Mouse (Mus musculus) liver, embryonic 11.5 days (tissue): ENCODE measurements around the gene Mbd3. TPM values are rescaled to one million over a fixed set of nuclear protein-coding genes. Genes with fewer than 3 reads are reported as not detected.

ENCODE experiments used
- ATAC-seq: fragments of 200-750 bp; cut with Nextera tagmentation; replicated peaks from 2 replicates; pipeline ENCODE4 v1.8.0; 2017; ENCODE audit warnings: moderate number of reproducible peaks, mild to moderate bottlenecking, moderate TSS enrichment, moderate library complexity; ENCODE audit not compliant: low FRiP score
- DNase-seq: peaks from one replicate; pipeline ENCODE4 v3.0.0-alpha.2; 2017; ENCODE audit warnings: low spot score
- H3K27ac ChIP-seq: fragments of 300-500 bp; sonication (generic); 2 replicates; pipeline ENCODE4 v1.5.1; 2014; ENCODE audit warnings: mild to moderate bottlenecking, low read depth, low read length, control low read depth
- H3K27me3 ChIP-seq: fragments of 300-500 bp; sonication (generic); replicated peaks from 2 replicates; pipeline ENCODE4 v1.6.1; 2014; ENCODE audit warnings: low read length, mixed read lengths; ENCODE audit not compliant: control insufficient read depth, insufficient read depth
- H3K36me3 ChIP-seq: fragments of 300-500 bp; sonication (generic); 2 replicates; pipeline ENCODE4 v1.6.1; 2014; ENCODE audit warnings: mild to moderate bottlenecking, low read length, moderate library complexity, mixed read lengths; ENCODE audit not compliant: control insufficient read depth, insufficient read depth
- H3K4me1 ChIP-seq: fragments of 300-500 bp; sonication (generic); replicated peaks from 2 replicates; pipeline ENCODE4 v1.6.1; 2014; ENCODE audit warnings: low read length, mixed read lengths; ENCODE audit not compliant: control insufficient read depth, insufficient read depth
- H3K4me2 ChIP-seq: fragments of 300-500 bp; sonication (generic); 2 replicates; pipeline ENCODE4 v1.6.1; 2014; ENCODE audit warnings: mild to moderate bottlenecking, control low read depth, moderate library complexity
- H3K4me3 ChIP-seq: fragments of 300-500 bp; sonication (generic); 2 replicates; pipeline ENCODE4 v1.5.1; 2014; ENCODE audit warnings: low read depth, low read length, control low read depth
- H3K9ac ChIP-seq: fragments of 300-500 bp; sonication (generic); 2 replicates; pipeline ENCODE4 v1.6.1; 2014; ENCODE audit warnings: low read depth, low read length, control low read depth
- H3K9me3 ChIP-seq: fragments of 300-500 bp; sonication (generic); 2 replicates; pipeline ENCODE4 v1.6.1; 2016; ENCODE audit warnings: low read length, inconsistent platforms, mixed read lengths; ENCODE audit not compliant: control insufficient read depth
- WGBS: fragments of 180-500 bp; shearing (Covaris S2); extraction: QIAGEN DNeasy Blood & Tissue Kit; methylation state at CpG from one replicate; pipeline ENCODE4 v1.1.7; 2014; 5-methylcytosine and 5-hydroxymethylcytosine counted together
- polyA plus RNA-seq: library from polyadenylated mRNA; unstranded; fragments of >200 nt; fragmentation: Nextera tagmentation; extraction: Ambion mirVana; gene quantifications from 2 replicates; pipeline ENCODE4 v1.2.1, GENCODE M21; 2014

Mbd3 gene
- polyA plus RNA-seq, 1 experiment from 2014 or later, result 175 TPM

DNA sequence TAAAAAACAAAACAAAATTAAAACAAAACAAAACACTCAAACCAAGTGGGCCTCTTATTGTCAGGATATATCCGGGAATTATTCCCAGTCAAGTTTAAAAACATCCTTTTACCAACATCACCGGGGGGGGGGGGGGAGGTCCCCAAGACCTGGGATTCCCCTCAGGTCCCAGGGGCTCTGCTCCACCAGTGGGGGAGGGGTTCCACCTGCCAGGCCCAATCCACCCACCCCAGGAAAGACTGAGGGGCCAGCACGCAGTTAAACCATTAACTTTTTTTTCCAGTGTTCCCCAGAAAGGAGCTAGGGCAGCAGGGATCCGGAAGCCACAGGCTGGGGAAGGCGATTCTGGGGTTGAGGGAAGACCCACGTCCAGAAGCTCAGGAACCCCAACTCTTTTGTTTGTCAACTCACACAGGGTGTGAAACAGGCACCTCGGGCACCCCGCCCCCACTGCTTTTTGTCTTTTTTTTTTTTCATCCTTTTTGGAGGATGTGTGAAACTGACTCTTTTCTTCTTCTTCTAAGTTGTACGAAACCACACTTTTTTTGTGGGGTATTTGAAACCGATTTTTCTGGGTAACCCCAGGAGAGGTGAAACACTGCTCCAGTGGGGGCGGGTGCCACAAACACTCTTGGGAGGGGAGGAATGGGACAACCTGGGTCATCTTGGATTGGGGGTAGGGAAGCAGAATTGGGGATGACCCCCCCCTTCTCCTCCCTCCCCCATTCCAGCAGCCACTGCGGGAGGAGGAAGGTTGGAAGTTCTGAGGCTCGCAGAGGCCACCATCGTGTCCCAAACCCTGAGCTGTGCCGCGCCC, 32.4 kb upstream of the Mbd3 start:
- peaks cover 34% of the 10 kb centered on the region for H3K4me1 ChIP-seq
- no peaks in the 10 kb centered on the region for H3K27me3 ChIP-seq
- peak overlapping the region; percentile 100 for H3K4me3 ChIP-seq
- H3K27ac ChIP-seq, result peak overlapping the region; percentile 97; the same call in 1 of the 2 replicates
- H3K4me2 ChIP-seq, result peak overlapping the region; percentile 94
- peak overlapping the region; percentile 100 for H3K9ac ChIP-seq
- ATAC-seq (no peak), DNase-seq (no peak)
- H3K9me3 ChIP-seq, result no peaks in the 10 kb centered on the region
- 33% methylated on average over 16 of the region's 16 CpGs for WGBS
- H3K36me3 ChIP-seq, result peaks cover 39% of the 10 kb centered on the region

DNA sequence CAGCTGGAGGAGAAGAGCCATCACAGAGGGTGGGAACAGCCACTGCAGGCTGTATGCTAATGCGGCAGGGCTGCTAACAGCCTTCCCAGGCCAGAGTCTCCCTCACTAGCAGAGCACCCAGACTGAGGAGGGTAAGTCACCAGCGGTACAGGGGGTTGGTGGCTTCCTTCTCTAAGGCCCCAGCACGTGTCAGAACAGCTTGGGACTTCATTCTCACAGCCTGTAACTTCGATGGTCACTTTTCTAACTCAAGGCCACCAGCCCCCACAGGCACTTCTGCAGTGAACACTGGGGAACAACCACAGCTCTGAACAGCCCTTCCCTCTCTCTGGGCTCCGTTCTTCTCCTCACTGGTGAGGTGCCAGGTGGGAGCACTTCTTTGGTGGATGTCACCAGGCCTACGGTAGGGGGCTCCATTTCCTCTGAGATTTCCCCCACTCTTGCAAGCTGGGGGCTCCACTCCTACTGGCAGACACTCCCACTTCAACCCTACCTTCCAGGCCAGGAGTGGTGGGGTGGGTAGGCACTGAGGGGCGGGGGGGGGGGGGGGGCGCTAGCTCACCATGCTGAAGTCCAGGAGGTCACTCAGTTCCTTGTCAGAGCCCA, 31.1 kb upstream of the Mbd3 start:
- H3K4me2 ChIP-seq, result no peak overlapping the region; the same call in 1 of the 2 replicates
- no peaks in the 10 kb centered on the region for H3K27me3 ChIP-seq
- H3K4me1 ChIP-seq, result peaks cover 24% of the 10 kb centered on the region
- H3K4me3 ChIP-seq, result no peak overlapping the region; the same call in 1 of the 2 replicates
- no peak overlapping the region for H3K9ac ChIP-seq
- 78% methylated on average over 7 of the region's 8 CpGs for WGBS
- peaks cover 3% of the 10 kb centered on the region; the same call in 1 of the 2 replicates for H3K9me3 ChIP-seq
- ATAC-seq (no peak), DNase-seq (no peak)
- H3K36me3 ChIP-seq, result peaks cover 52% of the 10 kb centered on the region
- no peak overlapping the region for H3K27ac ChIP-seq

DNA sequence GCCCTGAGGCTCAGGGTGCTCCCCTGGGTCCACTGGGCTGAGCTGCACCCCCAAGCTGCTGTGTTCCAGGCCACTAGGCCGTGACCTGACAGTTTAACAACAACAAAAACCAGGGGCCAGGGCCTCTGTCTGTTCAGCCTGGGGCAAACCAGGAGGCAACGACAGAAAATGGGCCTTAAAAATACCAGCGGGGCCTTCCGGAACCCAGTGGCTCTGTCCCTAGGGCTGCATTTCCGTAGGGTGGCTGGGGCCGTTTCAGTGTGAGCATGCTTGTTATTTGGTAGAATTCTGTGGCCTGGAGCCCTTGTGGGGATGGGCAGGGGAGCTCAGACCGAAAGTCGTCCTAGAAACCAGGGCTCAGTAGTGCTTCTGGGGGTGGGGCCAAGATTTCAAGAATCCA, 30.4 kb upstream of the Mbd3 start:
- H3K9ac ChIP-seq, result peak overlapping the region; percentile 30; the same call in 1 of the 2 replicates
- peaks cover 18% of the 10 kb centered on the region for H3K4me1 ChIP-seq
- H3K27ac ChIP-seq, result no peak overlapping the region; the same call in 1 of the 2 replicates
- no peaks in the 10 kb centered on the region for H3K27me3 ChIP-seq
- no peak for DNase-seq
- H3K4me2 ChIP-seq, result no peak overlapping the region
- ATAC-seq, result no peak
- peaks cover 59% of the 10 kb centered on the region for H3K36me3 ChIP-seq
- H3K4me3 ChIP-seq, result no peak overlapping the region
- peaks cover 6% of the 10 kb centered on the region; the same call in 1 of the 2 replicates for H3K9me3 ChIP-seq
- 90% methylated on average over 8 of the region's 8 CpGs for WGBS

DNA sequence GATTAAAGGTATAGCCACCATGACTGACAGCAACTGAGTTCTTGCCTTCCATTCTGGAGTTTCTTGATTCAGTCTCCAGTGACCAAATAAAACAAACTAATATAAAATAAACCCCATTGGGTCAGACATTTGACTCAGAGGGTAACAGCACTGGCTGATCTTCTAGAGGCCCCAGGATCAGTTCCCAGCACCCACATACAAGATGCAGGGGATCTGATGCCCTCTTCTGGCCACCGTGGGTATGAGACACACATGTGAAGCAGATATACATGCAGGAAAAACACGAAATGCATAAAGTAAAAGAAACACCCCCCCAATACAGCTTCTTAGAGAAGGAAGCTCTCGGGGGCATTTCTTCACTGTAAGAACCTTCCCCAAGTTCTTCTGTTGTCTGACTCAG, 25.7 kb upstream of the Mbd3 start:
- no peak for ATAC-seq
- Histone ChIP-seq H3K36me3 (peaks cover 67% of the 10 kb centered on the region), H3K4me3 (no peak overlapping the region), H3K4me2 (no peak overlapping the region), H3K9ac (no peak overlapping the region), H3K27me3 (no peaks in the 10 kb centered on the region), H3K4me1 (peaks cover 46% of the 10 kb centered on the region), H3K27ac (peak overlapping the region; percentile 91; the same call in 1 of the 2 replicates), H3K9me3 (peaks cover 6% of the 10 kb centered on the region; the same call in 1 of the 2 replicates)
- DNase-seq, result no peak
- 86% methylated on average over 3 of the region's 3 CpGs for WGBS

DNA sequence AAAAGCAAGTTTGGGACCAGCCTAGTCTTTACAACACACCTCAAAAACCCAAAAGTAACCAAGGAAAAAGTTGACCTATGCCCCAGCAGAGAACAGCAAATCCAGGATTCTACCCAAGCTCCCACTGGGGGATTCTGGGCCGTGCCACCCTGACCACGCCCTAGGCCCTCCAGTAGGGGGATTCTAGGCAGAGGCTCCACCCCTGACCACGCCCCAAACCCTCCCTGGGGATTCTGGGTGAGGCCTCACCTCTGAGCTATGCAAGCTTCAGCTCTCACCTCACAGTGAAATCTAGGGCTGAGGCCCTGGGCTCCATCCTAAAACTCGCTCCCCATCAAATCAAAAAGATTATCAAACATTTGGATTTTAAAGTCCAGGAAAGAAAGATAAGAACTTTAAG, 24.2 kb upstream of the Mbd3 start:
- peak overlapping the region; percentile 7; the same call in 1 of the 2 replicates for H3K4me3 ChIP-seq
- peak overlapping the region; percentile 64 for H3K4me2 ChIP-seq
- H3K4me1 ChIP-seq, result peaks cover 59% of the 10 kb centered on the region
- H3K9ac ChIP-seq, result peak overlapping the region; percentile 27; the same call in 1 of the 2 replicates
- peak; percentile 78 for ATAC-seq
- peaks cover 6% of the 10 kb centered on the region; the same call in 1 of the 2 replicates for H3K9me3 ChIP-seq
- 23% methylated on average over 4 of the region's 4 CpGs for WGBS
- H3K27me3 ChIP-seq, result no peaks in the 10 kb centered on the region
- H3K36me3 ChIP-seq, result peaks cover 59% of the 10 kb centered on the region
- peak overlapping the region; percentile 91 for H3K27ac ChIP-seq
- peak; percentile 77 for DNase-seq

DNA sequence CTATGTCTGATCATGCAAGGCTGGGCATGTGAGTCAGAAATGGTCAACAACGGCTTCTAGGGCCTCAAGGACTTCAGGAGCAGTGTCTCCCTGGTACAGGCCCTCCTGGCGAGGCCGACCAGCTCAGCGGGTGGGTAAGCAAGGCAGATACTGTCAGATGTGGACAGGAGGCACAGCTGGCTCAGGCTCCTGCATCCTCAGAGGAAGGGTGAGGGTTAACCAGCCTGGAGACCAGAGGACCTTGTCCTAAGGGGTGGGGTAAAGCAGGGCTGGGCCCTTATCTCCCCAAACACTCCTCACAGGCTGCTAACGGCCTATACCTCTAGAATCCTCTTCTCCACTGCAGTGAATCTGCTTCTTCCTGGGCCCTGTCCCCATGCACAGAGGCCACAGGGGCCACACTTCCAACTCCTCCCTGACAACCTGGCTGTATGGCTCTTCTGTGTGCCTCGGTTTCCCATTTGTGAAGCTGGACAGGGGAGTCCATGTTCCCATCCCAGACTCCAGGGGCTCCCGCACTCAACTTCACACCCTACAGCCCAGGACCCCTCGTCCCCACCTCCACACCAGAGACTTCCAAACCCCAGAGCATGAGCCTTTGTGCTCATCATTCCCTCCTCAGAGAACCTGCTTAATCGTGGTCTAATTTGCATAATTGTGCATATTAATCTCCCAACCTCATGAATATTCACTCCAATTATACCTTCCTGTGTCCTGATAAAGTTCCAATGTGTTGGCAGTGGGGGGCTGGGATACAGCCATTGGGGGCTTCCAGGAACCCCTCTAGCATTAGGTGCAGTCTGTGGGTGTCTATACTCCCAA, 22.5 kb upstream of the Mbd3 start:
- Histone ChIP-seq H3K4me1 (peaks cover 62% of the 10 kb centered on the region), H3K4me3 (peak overlapping the region; percentile 16), H3K9ac (peak overlapping the region; percentile 66), H3K9me3 (peaks cover 6% of the 10 kb centered on the region; the same call in 1 of the 2 replicates), H3K36me3 (peaks cover 58% of the 10 kb centered on the region), H3K27me3 (no peaks in the 10 kb centered on the region), H3K4me2 (peak overlapping the region; percentile 64), H3K27ac (peak overlapping the region; percentile 91)
- no peak for DNase-seq
- WGBS, result 49% methylated on average over 9 of the region's 9 CpGs
- peak; percentile 94 for ATAC-seq

DNA sequence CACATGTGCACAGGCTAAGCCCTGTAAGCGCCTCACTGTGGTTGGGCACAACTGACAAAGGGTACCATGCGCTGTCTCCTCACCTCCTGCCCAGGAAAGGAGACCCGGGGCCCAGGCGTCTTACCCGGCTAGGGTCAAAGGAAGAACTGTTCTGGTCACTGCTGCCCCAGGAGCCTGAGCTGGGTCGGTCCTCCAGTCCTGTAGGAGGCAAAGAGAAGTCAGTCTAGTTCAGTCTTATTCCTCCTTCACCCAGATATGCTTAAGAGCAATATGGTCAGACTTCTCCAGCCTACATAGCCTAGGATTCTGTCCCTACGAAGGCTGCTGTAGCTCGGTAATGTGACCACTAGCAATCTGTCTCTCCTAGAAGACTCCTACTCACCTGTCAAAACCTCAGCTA, 21.9 kb upstream of the Mbd3 start:
- no peaks in the 10 kb centered on the region for H3K27me3 ChIP-seq
- peaks cover 6% of the 10 kb centered on the region; the same call in 1 of the 2 replicates for H3K9me3 ChIP-seq
- H3K27ac ChIP-seq, result peak overlapping the region; percentile 91
- peak overlapping the region; percentile 64 for H3K4me2 ChIP-seq
- DNase-seq (no peak), ATAC-seq (no peak)
- peak overlapping the region; percentile 16; the same call in 1 of the 2 replicates for H3K4me3 ChIP-seq
- H3K9ac ChIP-seq, result peak overlapping the region; percentile 66
- H3K36me3 ChIP-seq, result peaks cover 58% of the 10 kb centered on the region
- peaks cover 62% of the 10 kb centered on the region for H3K4me1 ChIP-seq
- WGBS, result 88% methylated on average over 8 of the region's 8 CpGs

DNA sequence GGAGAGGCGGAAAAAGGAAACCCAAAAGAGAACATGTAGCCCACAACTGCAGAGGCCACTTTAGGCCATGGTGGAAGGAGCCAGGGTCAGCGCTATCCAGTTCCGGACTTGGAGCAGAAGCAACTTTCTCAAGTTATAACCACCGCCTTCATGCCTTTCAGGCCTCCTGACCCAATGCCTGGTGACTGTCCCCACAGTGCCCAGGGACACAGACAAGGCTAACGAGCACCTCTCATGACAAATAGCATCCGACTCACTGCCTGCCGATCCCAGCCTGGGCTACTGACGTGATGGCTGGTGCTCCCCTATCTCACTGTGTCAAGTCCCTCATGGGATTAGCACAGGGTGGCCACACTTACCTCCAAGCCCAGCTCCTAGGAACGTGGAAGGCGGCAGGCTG, 21.4 kb upstream of the Mbd3 start:
- 93% methylated on average over 10 of the region's 10 CpGs for WGBS
- Histone ChIP-seq H3K4me2 (peak overlapping the region; percentile 64), H3K36me3 (peaks cover 58% of the 10 kb centered on the region), H3K9me3 (peaks cover 3% of the 10 kb centered on the region; the same call in 1 of the 2 replicates), H3K27me3 (no peaks in the 10 kb centered on the region), H3K27ac (peak overlapping the region; percentile 91), H3K4me1 (peaks cover 62% of the 10 kb centered on the region), H3K4me3 (peak overlapping the region; percentile 3; the same call in 1 of the 2 replicates), H3K9ac (peak overlapping the region; percentile 66)
- DNase-seq (no peak), ATAC-seq (no peak)
